Mouse (Mus musculus): ENCODE data around the gene Dab1. TPM values are rescaled to one million over a fixed set of nuclear protein-coding genes. Genes with fewer than 3 reads are reported as not detected.

Dab1 gene
- total and polyA plus RNA-seq, 2 experiments: 0.02 to 0.09 TPM

DNA sequence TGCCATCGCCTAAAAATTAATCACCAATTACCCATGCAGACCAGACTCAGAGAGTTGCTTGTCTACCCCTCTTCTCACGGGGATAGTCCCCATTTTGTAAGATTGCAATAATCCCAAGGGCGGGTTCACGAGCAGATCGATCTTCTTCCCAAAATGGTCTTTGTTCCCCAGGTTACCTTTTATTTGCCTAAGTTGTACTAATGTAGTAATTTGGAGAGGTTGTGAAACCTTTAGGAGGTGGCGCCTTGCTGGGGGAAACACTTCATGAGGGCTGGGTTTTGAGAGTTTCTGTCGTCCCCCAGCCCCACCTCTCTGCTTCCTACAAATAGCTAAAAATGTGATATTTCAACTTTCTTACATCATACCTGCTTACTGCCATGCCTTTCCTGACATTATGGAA is 657.8 kb downstream of the Dab1 start:
- TF ChIP-seq POLR2A (IDR thresholded peaks at IDR 0.05; ENCODE audit: extremely low read depth, insufficient read depth, low read length): no peak
- TF ChIP-seq CTCF (IDR thresholded peaks at IDR 0.05; ENCODE audit: low read depth, low read length): no peak
- no peaks in the 10 kb centered on the region for H3K79me2 ChIP-seq (ENCODE audit: control insufficient read depth, insufficient read depth, low read length)
- no peak overlapping the region for H3K4me3 ChIP-seq (ENCODE audit: insufficient read depth, low read depth, low read length)
- no peak overlapping the region for H3K27ac ChIP-seq (replicated peaks; ENCODE audit: insufficient read depth, low read depth, low read length)
- H3K36me3 ChIP-seq (ENCODE audit: control insufficient read depth, insufficient read depth, low read length): no peaks in the 10 kb centered on the region
- H3K4me1 ChIP-seq (ENCODE audit: control insufficient read depth, insufficient read depth, low read length): no peaks in the 10 kb centered on the region
- DNase-seq (ENCODE audit: extremely low read depth, low read depth, low spot score): peak; percentile 59
- WGBS: 72% methylated on average over 7 of the region's 7 CpGs
- H3K9ac ChIP-seq (ENCODE audit: low read depth, low read length): no peak overlapping the region
- no peaks in the 10 kb centered on the region for H3K27me3 ChIP-seq (ENCODE audit: control insufficient read depth, insufficient read depth, low read length)

DNA sequence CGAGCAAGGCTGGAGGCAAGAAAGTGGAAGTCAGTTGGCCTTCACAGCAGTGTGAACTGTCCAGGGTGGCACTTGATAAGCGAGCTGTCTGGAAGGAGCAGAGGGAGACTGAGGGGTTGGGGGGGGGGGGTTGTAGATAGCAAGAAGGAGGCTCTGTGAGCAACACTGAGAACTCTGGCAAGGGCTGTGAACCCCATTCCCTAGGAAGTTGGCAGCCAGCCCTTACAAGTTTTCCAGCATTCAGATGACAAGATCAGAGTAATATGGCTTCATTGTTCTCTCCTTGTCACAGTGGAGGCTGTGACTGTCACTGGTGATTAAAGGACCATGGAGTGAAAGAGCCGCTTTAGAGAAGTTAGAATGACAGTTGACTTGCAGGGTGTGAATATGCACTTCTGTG is 662.4 kb downstream of the Dab1 start:
- H3K4me1 ChIP-seq (ENCODE audit: control insufficient read depth, insufficient read depth, low read length): 0 out of 2 replicates have a peak, but pooled peaks cover 2% of the 10 kb centered on the region
- TF ChIP-seq CTCF (IDR thresholded peaks at IDR 0.05; ENCODE audit: low read depth, low read length): no peak
- TF ChIP-seq POLR2A (IDR thresholded peaks at IDR 0.05; ENCODE audit: extremely low read depth, insufficient read depth, low read length): no peak
- no peaks in the 10 kb centered on the region for H3K36me3 ChIP-seq (ENCODE audit: control insufficient read depth, insufficient read depth, low read length)
- H3K4me3 ChIP-seq (ENCODE audit: insufficient read depth, low read depth, low read length): no peak overlapping the region
- 89% methylated on average over 3 of the region's 3 CpGs for WGBS
- H3K9ac ChIP-seq (ENCODE audit: low read depth, low read length): no peak overlapping the region
- H3K79me2 ChIP-seq (ENCODE audit: control insufficient read depth, insufficient read depth, low read length): no peaks in the 10 kb centered on the region
- H3K27ac ChIP-seq (replicated peaks; ENCODE audit: insufficient read depth, low read depth, low read length): no peak overlapping the region
- no peaks in the 10 kb centered on the region for H3K27me3 ChIP-seq (ENCODE audit: control insufficient read depth, insufficient read depth, low read length)
- DNase-seq (ENCODE audit: extremely low read depth, low read depth, low spot score): no peak

- Histone ChIP-seq H3K4me3 (ENCODE audit: insufficient read depth, low read depth, low read length) (no peak overlapping the region), H3K36me3 (ENCODE audit: control insufficient read depth, insufficient read depth, low read length) (no peaks in the 10 kb centered on the region), H3K4me1 (ENCODE audit: control insufficient read depth, insufficient read depth, low read length) (0 out of 2 replicates have a peak, but pooled peaks cover 2% of the 10 kb centered on the region), H3K27me3 (ENCODE audit: control insufficient read depth, insufficient read depth, low read length) (no peaks in the 10 kb centered on the region), H3K79me2 (ENCODE audit: control insufficient read depth, insufficient read depth, low read length) (no peaks in the 10 kb centered on the region), H3K9ac (ENCODE audit: low read depth, low read length) (no peak overlapping the region), H3K27ac (replicated peaks; ENCODE audit: insufficient read depth, low read depth, low read length) (no peak overlapping the region)
- TF ChIP-seq CTCF (IDR thresholded peaks at IDR 0.05; ENCODE audit: low read depth, low read length) (no peak), POLR2A (IDR thresholded peaks at IDR 0.05; ENCODE audit: extremely low read depth, insufficient read depth, low read length) (no peak)
- peak; percentile 91 for DNase-seq (ENCODE audit: extremely low read depth, low read depth, low spot score)
- WGBS: 30% methylated on average over 6 of the region's 6 CpGs
These were observed 664.7 kb downstream of the Dab1 start for GRCm38 (mm10) chr4:104283906-104284305.

- 84% methylated on average over 3 of the region's 3 CpGs for WGBS
- no peak overlapping the region for H3K9ac ChIP-seq (ENCODE audit: low read depth, low read length)
These were observed 669.2 kb downstream of the Dab1 start for GRCm38 (mm10) chr4:104288401-104288800.

GRCm38 (mm10) chr4:104301764-104302163 is 682.6 kb downstream of the Dab1 start:
- 75% methylated on average over 3 of the region's 3 CpGs for WGBS
- Histone ChIP-seq H3K27ac (replicated peaks; ENCODE audit: insufficient read depth, low read depth, low read length) (no peak overlapping the region), H3K36me3 (ENCODE audit: control insufficient read depth, insufficient read depth, low read length) (no peaks in the 10 kb centered on the region), H3K9ac (ENCODE audit: low read depth, low read length) (no peak overlapping the region), H3K4me1 (ENCODE audit: control insufficient read depth, insufficient read depth, low read length) (no peaks in the 10 kb centered on the region), H3K27me3 (ENCODE audit: control insufficient read depth, insufficient read depth, low read length) (0 out of 2 replicates have a peak, but pooled peaks cover 2% of the 10 kb centered on the region), H3K4me3 (ENCODE audit: insufficient read depth, low read depth, low read length) (no peak overlapping the region), H3K79me2 (ENCODE audit: control insufficient read depth, insufficient read depth, low read length) (no peaks in the 10 kb centered on the region)
- DNase-seq (ENCODE audit: extremely low read depth, low read depth, low spot score): no peak
- TF ChIP-seq CTCF (IDR thresholded peaks at IDR 0.05; ENCODE audit: low read depth, low read length): no peak
- no peak for TF ChIP-seq POLR2A (IDR thresholded peaks at IDR 0.05; ENCODE audit: extremely low read depth, insufficient read depth, low read length)

More at GRCm38 (mm10) chr4:104288401-104288800, 669.2 kb downstream of the Dab1 start:
- H3K36me3 ChIP-seq (ENCODE audit: control insufficient read depth, insufficient read depth, low read length): no peaks in the 10 kb centered on the region
- H3K79me2 ChIP-seq (ENCODE audit: control insufficient read depth, insufficient read depth, low read length): no peaks in the 10 kb centered on the region
- H3K4me3 ChIP-seq (ENCODE audit: insufficient read depth, low read depth, low read length): no peak overlapping the region
- DNase-seq (ENCODE audit: extremely low read depth, low read depth, low spot score): no peak
- TF ChIP-seq POLR2A (IDR thresholded peaks at IDR 0.05; ENCODE audit: extremely low read depth, insufficient read depth, low read length) (no peak), CTCF (IDR thresholded peaks at IDR 0.05; ENCODE audit: low read depth, low read length) (no peak)
- H3K27ac ChIP-seq (replicated peaks; ENCODE audit: insufficient read depth, low read depth, low read length): no peak overlapping the region
- H3K4me1 ChIP-seq (ENCODE audit: control insufficient read depth, insufficient read depth, low read length): peaks cover 6% of the 10 kb centered on the region; the same call in 1 of the 2 replicates
- H3K27me3 ChIP-seq (ENCODE audit: control insufficient read depth, insufficient read depth, low read length): no peaks in the 10 kb centered on the region

- no peaks in the 10 kb centered on the region for H3K79me2 ChIP-seq (ENCODE audit: control insufficient read depth, insufficient read depth, low read length)
- no peak overlapping the region for H3K9ac ChIP-seq (ENCODE audit: low read depth, low read length)
- H3K36me3 ChIP-seq (ENCODE audit: control insufficient read depth, insufficient read depth, low read length): no peaks in the 10 kb centered on the region
- H3K4me1 ChIP-seq (ENCODE audit: control insufficient read depth, insufficient read depth, low read length): no peaks in the 10 kb centered on the region
- H3K4me3 ChIP-seq (ENCODE audit: insufficient read depth, low read depth, low read length): no peak overlapping the region
- TF ChIP-seq POLR2A (IDR thresholded peaks at IDR 0.05; ENCODE audit: extremely low read depth, insufficient read depth, low read length): no peak
- TF ChIP-seq CTCF (IDR thresholded peaks at IDR 0.05; ENCODE audit: low read depth, low read length): no peak
- no peak overlapping the region for H3K27ac ChIP-seq (replicated peaks; ENCODE audit: insufficient read depth, low read depth, low read length)
- H3K27me3 ChIP-seq (ENCODE audit: control insufficient read depth, insufficient read depth, low read length): 0 out of 2 replicates have a peak, but pooled peaks cover 2% of the 10 kb centered on the region
- no peak for DNase-seq (ENCODE audit: extremely low read depth, low read depth, low spot score)
- 77% methylated on average over 10 of the region's 10 CpGs for WGBS
These were observed 684.0 kb downstream of the Dab1 start for GRCm38 (mm10) chr4:104302996-104303652.
